Mouse (Mus musculus) v-Abl transformed pro-B cells (cell line): Measurements from ENCODE around the gene Sf1.

ENCODE experiments used
- in situ Hi-C, 2 experiments: fragments of 400-800 bp; cut with MboI; formaldehyde crosslinking; loops; one replicate each; pipeline ENCODE4 v1.15.1; 2025; ENCODE audit not compliant: unreplicated experiment in 2 of 2

Sf1 gene

DNA sequence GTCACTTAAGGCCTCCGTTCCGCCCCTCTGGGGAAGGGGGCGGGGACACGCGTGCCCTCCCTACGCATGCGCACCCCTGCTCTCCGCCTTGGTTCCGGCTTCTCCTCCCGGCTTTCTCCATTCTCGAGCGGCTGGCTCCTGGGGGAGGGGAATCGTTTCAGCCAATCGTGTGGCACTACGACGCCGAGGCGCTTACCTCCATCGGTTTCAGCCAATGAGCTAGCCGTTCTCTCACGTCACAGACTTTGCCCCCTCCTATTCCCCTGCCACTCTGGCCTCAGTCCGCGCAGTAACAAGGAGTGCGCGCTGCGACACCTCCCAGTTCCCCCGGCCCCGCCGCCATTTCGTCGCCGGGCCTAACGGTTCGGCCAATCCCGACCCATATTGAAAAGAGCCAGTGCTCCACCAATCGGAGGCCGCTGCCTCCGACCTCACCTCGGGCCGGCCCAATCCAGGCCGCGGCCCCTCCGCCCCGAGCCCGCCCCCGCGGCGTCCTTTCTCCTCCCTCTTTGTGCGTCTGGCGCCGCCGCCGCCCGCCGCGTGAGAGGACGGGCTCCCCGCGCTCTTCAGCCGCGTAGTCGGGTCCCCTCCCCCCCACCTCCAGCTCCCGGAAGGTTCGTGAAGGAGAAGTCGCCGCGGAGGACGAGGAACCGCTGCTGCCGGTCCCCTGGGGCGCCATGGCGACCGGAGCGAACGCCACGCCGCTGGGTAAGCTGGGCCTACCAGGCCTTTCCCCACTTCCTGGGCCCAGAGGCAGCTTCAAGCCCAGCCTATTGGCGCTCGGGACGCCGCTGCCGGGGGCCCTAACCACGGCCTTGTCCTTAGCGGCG lies at the start of gene Sf1:
TSS of gene Sf1 (plus strand) at position 280 of the 830 bp plus-strand sequence.
- in situ Hi-C loops: no loop called here

DNA sequence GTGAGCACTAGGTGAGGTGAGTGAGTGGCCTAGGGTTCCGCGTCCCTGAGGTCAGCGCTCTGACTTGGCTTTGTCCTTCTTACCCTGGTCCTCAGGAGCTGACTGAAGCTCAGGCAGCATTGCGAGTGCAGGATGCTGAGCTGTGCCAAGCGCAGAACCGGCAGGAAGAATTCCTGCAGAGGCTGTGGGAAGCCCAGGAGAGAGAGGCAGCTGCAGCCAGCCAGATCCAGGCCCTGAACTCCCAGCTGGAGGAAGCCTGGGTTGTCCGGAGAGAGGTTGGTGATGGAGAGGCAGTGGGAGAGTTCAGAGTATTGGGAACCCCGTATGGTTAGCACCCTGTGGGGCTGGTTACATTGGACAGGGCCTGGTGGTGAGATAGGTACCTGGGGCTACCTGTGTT lies 49.7 kb upstream of the Sf1 start:
- in situ Hi-C loops: no loop called here

DNA sequence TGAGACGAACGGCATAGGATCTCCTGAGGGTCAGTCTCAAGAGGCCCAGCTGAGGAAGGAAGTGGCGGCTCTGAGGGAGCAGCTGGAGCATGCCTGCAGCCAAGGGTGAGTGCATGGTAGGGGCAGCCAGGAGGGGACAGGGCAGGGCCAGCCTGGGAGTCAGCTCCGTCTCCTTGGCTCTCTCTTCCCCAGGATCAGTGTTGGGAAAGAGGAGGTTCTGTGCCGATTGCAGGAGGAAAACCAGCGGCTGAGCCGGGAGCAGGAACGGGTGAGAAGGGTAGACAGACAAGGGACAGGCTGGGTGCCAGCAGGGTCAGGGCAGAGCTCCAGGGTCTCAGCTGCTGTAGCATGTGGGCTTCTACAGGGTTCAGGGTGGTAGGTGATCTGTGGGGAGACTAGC lies 49.0 kb upstream of the Sf1 start:
- in situ Hi-C loops: no loop called here

DNA sequence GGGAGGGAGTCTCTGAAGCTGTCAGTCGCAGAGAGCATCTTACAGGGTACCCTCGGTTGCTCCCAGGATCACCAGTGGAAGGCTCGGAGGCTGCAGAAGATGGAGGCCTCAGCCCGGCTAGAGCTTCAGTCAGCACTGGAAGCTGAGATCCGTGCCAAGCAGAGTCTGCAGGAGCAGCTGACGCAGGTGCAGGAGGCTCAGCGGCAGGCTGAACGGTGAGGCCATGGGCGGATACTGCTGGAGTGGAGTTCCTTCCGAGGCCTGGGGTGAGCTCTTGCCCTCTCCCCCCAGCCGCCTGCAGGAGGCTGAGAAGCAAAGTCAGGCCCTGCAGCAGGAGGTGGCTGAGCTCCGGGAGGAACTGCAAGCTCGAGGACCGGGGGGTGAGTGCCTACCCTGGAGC lies 47.9 kb upstream of the Sf1 start:
- in situ Hi-C loops: no loop called here

DNA sequence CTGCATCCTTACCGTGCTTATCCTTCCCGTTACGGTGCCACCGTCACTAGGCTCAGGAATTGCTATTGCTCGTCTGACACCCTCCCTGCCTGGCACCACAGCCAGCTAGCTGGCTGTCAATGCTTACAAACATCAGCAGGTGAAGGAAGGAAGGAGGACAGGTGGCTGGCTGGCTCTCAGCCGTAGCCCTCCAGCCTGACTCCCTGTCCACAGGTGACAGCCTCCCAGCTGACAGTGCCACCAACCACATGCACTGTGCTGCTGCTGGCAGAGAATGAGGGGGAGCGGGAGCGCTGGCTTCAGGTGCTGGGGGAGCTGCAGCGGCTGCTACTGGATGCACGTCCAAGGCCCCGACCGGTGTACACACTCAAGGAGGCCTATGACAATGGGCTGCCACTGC lies 45.3 kb upstream of the Sf1 start:
- in situ Hi-C loops: no loop called here

DNA sequence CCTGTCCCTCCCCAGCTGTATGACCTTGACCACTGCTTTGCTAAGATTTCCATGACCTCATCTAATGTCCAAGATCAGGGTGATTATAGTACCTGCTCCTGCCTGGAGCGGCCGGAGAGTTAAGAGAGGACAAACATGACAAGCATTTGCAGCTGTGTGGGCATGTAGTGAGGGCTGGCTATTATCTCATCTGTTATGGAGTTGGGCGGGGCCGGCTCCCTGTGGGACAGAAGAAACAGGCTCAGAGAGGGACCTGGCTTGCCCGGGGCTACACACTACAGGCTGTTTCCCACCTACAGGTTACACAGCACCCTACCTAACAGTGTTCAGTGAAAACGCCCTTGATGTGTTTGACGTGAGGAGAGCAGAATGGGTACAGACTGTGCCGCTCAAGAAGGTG lies 42.1 kb upstream of the Sf1 start:
- in situ Hi-C loops: no loop called here

DNA sequence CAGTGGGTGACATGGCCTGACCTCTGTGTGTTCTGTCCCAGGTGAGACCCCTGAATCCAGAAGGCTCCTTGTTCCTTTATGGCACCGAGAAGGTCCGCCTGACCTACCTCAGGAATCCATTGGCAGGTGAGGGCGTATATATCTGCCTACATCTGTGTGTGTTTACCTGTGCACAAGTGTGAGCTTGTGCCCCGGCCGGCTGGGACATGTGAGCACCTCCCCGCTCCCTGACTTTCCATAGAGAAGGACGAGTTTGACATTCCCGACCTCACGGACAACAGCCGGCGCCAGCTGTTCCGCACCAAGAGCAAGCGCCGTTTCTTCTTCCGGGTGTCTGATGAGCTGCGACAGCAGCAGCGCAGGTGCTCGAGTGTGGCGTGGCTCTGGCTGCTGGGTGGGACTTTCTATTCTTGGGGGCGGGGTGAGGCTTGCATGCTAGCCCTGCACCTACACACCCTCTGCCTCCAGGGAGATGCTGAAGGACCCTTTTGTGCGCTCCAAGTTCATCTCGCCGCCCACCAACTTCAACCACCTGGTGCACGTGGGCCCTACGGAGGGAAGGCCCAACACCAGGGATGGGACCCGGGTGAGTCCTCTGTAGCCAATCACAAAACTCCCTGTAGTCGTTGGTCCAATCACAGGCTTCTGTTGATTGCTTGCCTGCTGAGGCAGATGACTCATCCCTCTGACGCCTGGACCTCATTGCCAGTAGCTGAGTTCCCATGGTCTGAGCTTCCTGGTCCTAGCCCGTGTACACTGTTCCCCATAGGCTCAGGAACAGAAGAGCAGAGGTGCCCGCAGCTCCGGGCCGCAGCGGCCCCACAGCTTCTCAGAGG lies 41.5 kb upstream of the Sf1 start:
- in situ Hi-C loops: no loop called here

DNA sequence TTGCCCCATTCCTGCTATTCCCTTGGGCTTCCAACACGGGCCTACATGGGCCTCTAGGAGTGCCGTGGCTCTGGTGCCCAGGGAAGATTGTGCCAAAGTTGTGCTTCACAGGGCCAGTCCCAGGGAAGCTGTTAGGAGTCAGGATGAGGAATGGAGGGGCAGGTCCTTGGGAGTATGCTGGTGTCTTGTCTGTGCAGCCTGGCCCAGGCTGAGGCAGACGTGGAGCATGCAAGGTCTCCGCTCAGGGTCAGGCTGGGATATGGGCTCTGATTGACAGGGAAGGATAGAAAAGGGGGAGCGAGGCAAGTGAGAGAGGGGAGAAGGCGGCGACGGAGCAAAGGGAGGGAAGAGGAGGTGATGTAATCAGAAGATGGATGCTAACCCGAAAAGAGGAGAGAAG lies 38.7 kb upstream of the Sf1 start:
- in situ Hi-C loops: no loop called here

DNA sequence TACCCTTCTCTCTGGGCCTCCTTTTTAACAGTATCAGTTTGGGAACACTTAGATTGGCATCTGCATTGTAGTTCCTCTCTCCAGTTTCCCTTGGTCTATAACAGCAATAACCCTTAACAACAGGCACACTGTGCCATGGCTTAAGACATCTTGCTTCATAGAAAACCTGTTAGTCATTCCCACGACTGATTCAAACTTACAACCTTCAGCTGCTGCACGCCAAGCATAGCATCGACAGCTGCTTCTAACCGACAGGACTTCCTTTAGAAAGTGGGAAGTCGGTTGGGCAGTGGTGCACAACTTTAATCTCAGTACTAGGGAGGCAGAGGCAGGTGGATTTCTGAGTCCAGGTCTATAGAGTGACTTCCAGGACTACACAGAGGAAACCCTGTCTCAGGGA lies 32.3 kb upstream of the Sf1 start:
- in situ Hi-C loops: loop anchor here in 1 of 2 experiments (5.0 to 10.0 kb wide), 2 partner anchors 204 to 286 kb away; partner anchors contain the start of genes Snx15 and Syvn1

DNA sequence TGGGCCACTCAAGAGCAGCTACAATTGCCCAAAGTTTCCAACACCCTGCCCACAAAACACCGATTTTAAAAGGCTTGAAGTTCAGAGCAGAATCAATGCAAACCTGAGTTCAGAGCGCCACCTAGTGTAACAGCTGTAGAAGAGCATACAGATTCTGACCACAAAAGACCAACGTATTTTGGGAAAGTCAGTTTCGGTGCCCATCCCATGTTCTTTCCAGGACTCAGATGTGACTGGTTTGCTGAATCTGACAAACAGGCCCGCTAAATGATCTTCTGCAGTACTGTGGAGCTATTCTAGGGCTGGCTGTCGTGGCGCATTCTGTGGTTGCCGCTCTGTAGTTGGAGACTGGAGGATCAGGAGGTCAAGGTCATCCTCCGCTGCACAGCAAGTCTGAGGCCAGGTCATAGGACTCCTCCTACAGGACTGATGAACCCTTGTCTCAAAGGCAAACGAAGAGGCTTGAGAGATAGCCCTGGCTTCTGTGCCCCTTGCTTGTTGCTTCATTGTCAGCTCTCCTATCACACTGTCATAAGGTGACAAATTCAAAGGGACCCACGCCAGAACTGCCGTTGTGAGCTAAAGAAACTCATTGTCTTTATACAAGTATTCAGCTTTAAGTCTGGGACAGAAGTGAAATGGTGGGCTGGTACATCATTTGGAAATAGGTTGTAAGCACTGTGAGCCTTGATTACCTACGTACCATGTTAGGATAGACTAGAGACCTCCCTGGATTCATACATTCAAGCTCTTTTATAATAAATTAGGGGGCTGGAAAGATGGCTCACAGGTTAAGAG lies 31.6 kb upstream of the Sf1 start:
- in situ Hi-C loops: loop anchor here in 1 of 2 experiments (5.0 to 10.0 kb wide), 2 partner anchors 205 to 287 kb away; partner anchors contain the start of genes Snx15 and Syvn1

DNA sequence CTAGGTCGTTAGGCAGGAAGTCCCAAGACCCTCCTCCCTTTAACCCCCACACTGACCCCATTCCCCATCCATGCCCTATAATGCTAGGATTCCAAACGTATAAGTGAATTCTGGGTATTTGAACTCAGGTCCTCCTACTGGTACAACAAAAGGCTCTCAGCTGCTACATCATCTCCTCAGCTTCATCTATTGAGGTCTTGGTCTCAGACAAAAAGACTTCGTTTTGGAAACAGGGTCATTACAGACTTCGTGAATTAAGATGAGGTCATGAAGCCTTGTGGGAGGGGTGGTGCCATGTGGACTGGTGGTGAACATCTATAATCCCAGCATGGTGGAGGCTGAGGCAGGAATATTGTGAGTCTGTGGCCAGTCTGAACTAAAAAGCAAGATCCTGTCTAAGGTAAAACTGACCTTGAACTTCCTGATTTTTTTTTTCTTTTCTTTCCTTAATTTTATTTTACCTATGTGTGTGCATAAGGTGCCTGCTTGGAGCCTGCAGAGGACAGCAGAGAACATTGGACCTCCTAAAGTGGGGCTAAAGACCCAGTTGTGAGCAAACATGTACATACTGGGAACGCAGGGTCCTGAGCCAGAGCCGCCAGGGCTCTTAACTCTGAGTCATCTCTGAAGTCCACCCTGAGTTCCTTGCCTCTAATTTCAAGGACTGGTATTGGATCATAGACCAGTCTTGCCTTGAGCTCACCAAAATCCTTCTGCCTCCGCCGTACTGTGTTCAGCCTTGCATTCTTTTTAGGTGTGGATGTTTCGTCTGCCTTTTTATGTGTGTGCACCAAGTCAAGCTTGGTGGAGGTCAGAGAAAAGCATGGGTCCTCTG lies 29.5 kb upstream of the Sf1 start:
- in situ Hi-C loops: loop anchor here in 1 of 2 experiments (5.0 to 10.0 kb wide), 2 partner anchors 207 to 289 kb away; partner anchors contain the start of genes Snx15 and Syvn1

DNA sequence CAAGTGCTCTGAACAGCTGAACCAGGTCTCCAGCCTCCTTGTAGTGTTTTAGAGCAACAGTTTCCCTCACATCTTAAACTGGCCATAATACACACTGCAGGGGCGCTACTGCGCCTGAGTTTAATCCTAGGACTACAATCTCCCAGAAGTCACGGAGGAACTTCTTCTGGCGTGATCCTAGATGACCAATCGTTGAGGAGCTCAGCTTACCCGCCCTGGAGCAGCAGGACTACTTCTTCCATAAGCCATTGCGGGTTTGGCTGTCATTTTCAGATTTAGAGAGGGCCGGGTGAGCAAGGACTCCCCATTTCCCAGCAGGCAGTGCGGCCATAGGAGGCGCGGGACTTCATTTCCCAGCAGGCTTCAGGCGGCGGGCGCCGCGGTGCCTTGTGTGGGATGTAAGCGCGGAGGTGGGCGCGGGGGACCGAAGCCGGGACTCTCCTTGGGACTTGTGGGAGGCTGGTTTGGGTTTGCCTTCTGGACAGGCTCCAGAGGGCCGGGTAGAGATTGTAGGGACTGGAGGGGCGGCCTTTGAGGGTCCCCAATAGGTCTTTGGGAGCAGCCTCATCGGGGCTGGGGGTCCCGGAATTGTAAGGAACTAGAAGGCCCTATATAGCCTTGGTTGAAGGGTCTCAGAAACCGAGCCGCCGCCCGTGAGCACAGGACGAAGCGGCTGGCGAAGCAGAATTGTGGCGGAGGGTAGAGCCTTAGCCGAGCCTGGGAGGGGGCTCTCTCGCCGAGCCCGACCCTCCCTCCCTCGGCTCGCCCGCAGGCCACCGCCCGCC lies 28.6 kb upstream of the Sf1 start, which contains the start of gene Men1:
TSS of gene Men1 (plus strand) at position 307 of the 785 bp plus-strand sequence.
- in situ Hi-C loops: loop anchor here in 1 of 2 experiments (5.0 to 10.0 kb wide), 2 partner anchors 208 to 290 kb away; partner anchors contain the start of genes Snx15 and Syvn1

DNA sequence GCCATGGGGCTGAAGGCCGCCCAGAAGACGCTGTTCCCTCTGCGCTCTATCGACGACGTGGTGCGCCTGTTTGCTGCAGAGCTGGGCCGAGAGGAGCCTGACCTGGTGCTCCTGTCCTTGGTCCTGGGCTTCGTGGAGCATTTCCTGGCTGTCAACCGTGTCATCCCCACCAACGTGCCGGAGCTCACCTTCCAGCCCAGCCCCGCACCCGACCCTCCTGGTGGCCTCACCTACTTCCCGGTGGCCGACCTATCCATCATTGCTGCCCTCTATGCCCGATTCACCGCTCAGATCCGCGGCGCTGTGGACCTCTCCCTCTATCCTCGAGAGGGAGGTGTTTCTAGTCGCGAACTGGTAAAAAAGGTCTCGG lies 28.0 kb upstream of the Sf1 start:
- in situ Hi-C loops: loop anchor here in 1 of 2 experiments (10.0 kb wide), 1 partner anchor 291 kb away; the partner anchor contains the start of gene Syvn1

DNA sequence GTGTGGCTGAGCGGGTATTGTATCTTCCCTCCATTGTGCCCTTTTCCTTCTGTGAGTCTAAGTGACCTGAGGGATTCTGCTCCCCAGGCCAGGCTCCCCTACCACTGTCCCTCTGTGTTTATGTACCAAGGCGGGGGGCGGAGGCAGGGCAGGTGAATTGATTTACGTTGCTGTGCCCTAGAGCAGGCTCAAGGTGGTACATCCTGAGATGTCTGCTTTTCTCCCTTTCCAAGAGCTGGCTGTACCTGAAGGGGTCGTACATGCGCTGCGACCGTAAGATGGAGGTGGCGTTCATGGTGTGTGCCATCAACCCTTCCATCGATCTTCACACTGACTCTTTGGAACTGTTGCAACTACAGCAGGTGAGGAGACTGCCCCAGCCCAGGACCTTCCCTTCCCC lies 26.6 kb upstream of the Sf1 start:
- in situ Hi-C loops: loop anchor here in 1 of 2 experiments (10.0 kb wide), 1 partner anchor 292 kb away; the partner anchor contains the start of gene Syvn1

DNA sequence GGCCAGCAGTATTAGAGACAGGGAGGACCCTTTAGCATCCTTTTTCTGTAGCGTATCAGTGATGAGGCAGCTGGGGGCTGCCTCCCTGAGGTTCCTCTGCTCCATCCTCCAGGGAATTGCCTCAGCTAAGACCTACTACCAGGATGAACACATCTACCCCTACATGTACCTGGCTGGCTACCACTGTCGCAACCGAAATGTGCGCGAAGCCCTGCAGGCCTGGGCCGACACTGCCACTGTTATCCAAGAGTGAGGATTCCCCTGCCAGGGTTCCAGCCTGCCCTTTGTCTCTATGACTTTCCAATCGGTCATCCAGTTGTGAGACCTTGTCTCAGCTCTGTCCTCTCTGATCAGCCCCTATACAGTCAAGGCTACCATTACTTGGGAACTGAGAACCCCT lies 25.3 kb upstream of the Sf1 start:
- in situ Hi-C loops: loop anchor here in 1 of 2 experiments (10.0 kb wide), 1 partner anchor 293 kb away; the partner anchor contains the start of gene Syvn1

DNA sequence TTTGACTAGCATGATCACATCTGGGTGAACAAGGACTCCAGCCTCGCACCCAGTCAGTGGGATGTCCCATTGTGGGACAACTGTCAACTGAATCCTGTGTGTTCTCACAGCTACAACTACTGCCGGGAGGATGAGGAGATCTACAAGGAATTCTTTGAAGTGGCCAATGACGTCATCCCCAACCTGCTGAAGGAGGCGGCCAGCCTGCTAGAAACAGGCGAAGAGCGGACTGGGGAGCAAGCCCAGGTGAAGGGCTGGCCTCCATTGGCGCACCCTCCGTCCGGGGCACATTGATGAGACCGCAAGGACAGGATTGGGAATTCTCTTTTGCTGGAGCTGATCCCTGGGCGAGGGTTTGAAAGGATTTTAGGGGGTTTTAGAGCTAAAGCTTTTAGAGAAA lies 24.8 kb upstream of the Sf1 start:
- in situ Hi-C loops: loop anchor here in 1 of 2 experiments (10.0 kb wide), 1 partner anchor 294 kb away; the partner anchor contains the start of gene Syvn1

DNA sequence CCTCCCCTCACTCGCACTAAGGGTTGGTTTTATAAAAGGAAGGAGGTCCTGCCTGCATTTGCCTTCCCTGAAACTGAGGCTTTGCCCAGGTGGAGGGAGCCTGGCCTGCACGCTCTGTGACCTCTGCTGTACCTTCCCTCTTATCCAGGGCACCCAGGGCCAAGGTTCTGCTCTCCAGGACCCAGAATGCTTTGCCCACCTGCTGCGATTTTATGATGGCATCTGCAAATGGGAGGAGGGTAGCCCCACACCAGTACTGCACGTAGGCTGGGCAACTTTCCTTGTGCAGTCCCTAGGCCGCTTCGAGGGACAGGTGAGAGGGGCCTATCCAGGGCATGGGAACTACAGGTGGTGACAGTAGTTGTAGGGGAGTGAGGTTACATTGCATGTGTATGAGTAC lies 24.3 kb upstream of the Sf1 start:
- in situ Hi-C loops: loop anchor here in 1 of 2 experiments (10.0 kb wide), 1 partner anchor 294 kb away; the partner anchor contains the start of gene Syvn1

DNA sequence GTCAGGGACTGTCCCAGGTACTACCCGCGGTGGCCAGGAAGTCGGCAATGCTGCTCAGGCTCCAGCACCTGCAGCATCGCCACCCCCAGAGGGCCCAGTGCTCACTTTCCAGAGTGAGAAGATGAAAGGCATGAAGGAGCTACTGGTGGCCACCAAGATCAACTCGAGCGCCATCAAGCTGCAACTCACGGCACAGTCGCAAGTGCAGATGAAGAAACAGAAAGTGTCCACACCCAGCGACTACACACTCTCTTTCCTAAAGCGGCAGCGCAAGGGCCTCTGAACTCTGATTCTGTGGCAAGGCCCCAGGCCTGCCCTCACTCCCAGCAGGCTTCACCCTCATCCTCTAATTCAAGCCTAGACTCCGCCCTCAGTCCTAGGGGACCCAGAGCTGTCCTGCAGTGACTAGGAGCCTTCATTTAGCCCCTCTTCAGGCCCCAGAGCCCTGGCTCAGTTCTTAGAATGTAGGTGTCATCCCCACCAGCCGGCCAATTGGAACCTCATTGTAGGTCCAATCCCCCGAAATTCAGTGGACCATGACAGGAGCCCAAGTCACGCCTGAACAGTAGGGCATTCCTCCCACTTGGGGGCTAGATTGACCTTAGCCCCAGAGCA lies 23.5 kb upstream of the Sf1 start:
- in situ Hi-C loops: loop anchor here in 1 of 2 experiments (10.0 kb wide), 1 partner anchor 295 kb away; the partner anchor contains the start of gene Syvn1
